Mouse (Mus musculus) kidney, adult 9 months (tissue): ENCODE measurements around the gene Nicn1.

Experiments
- DNase-seq: peaks from one replicate; pipeline ENCODE4 v3.0.0; 2022

Nicn1 gene

GRCm38 (mm10) chr9:108290016-108290750, at the start of gene Nicn1:
Nicn1 (plus strand) TSS chr9:108290429.
- DNase-seq, result peak; percentile 98

DNA sequence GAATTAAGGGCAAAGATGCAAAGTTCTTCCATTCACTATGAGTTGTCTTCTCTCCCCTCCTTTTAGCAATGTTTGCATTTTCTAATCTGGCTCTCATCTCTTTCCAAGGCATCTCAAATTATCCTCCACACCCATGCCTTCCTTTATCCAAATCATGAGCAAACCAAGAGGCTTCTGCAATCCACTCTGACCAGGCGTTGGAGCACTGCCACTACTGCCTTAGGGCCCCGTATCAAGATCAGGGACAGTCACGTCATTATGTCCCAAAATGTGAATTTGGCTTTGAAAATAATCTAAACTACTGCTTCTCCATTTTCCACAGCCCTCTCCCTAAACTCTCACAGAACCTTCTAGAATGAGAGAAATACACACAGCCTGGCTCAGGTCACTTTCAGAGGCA, 45.7 kb upstream of the Nicn1 start:
- no peak for DNase-seq

- DNase-seq, result no peak
Measured at GRCm38 (mm10) chr9:108244984-108245383, 45.2 kb upstream of the Nicn1 start.

DNA sequence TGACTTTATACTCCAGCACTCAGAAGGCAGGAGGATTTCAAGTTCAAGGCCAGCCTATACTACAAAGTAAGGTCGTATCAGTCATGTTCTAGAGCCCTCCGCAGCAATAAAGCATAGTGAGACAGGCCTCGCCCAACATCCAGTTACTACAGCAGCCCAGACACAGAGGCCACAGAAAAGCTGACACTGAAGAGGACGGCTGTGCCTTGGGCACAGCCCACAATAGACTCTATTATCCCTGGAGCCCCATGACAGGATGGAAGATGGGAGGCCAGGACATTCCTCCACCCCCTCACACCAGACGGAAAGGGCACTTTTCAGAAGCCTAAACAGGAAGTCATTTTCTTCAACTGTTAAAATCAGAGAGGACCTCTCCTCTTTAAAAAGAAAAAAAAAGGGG, 41.3 kb upstream of the Nicn1 start:
- no peak for DNase-seq

DNA sequence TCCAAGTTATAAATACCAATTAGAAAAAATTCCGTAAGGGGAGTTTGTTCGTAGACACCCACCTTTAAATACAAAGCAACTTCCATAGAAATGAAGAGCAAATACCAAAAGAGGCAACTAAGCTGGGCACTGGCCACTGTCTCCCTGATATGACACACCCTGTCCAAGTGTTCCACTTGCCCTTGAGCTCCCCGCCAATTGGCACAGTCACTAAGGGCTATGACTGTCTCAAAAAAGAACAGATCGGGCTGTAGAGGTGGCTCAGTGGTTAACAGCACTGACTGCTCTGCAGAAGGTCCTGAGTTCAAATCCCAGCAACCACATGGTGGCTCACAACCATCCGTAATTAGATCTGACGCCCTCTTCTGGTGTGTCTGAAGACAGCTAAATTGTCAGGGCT, 38.4 kb upstream of the Nicn1 start:
- no peak for DNase-seq

DNA sequence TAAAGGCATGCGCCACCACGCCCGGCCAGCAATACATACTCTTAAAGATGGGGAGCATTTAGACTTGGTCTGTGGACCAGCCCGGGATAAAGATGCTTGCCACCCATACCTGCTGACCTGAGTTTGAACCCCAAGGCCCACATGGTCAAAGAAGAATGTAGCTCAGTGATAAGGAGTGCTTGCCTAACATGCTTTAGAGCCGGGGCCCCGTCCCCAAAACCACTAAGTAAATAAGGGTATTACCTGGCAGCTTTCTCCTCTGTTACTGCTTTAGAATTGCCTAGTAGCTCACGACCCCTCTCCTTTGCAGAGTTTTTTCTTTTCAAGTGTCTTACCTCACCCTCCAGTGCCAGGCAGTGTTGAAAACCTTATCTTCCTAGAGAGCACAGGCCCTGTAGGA, 37.5 kb upstream of the Nicn1 start:
- no peak for DNase-seq

GRCm38 (mm10) chr9:108260526-108260925, 29.7 kb upstream of the Nicn1 start:
- no peak for DNase-seq

DNA sequence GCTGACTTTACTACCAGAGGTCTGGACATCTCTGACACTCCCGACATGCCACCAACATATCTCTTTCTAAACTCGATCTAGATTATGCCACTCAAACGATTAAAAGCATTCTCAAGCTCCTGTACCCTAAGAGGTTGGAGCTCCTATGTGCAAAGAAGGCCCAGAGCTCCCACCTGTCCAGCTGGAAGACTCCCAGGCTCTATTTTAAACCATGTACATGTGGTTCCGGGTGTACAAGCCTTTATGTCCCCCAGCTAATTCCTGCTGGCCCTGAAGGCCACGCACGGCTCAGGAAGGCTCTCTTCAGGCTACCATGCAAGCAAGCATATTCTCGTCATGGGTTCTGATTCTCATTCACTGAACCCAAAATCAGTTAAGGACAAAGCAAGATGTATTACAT, 28.4 kb upstream of the Nicn1 start:
- no peak for DNase-seq

DNA sequence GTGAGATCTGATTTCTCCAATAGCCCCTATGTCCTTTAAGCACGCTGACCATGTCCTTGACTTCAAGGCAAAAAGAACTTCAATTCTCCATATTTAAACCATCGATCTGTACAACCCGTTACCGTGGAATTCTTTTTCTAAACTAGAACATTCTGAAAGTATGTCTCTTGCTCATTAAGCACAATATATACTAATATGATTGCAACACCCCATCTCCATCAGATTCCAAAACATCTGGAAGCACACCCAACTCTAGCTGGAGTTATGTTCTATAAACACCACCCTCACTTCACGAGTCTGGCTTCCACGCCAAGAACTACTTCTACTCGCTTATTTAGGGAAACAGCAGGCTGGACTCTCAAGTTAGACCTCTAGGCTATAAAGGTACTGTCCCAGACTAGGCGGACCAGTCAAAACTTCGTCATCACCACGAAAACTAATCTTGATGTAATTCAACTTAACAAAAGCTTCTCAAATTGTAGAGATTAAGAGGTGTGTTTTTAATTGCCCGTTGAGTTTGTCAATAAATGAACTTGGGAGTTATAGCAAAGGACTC, 27.7 kb upstream of the Nicn1 start:
- no peak for DNase-seq

DNA sequence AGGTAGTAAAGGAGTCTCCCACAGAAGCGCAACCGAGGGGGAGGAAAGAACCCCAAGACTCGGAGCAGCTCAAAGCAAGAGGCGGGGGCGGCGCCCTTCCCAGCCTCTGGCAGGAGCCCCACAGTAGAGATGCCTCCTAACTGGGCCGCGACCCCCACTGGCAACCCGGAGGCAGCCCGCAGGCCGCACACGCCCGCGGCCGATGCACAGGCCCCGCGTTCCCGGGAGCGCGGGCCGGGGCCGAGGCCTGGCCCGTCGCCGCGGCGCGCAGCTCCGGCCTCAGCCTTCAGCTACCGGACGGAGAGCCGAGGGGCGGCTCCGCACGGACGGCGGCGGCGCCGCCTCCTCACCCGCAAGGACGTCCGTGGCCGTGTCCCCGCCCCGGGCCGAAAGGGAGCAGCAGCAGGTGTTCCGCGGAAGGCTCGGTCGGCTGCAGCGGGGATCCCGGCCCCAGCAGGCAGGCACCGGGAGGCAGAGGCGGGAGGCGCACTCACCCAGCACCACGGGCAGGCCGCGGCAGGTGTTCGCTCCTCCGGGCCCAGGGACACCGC, 27.0 kb upstream of the Nicn1 start:
- DNase-seq, result no peak

DNA sequence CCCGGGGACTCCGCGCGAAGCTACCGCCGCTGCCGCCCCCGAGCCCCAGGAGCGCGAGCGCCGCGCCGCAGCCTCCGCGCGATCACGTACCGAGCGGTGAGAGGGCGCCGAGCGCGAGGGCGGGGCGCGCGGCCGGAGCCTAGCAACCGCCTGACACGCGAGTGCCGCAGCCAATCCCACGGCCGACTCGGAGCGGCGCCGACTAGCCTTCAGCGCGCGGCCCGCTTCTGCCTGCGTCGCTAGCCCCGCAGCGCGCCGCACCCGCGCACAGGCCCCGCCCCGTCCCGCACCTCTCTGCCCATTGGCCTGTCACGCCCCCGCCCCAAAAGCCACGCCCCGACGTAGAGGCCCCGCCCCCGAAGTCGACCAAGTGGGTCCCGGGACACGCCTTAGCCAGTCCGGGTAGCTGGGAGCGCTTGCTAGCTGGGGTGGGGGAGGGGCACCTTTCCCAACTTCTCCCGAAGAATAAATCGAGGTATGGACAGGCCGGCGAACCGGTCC, 26.5 kb upstream of the Nicn1 start, which contains the start of gene Dag1:
Gene Dag1, minus strand, starts transcription at position 269 of the 501 bp plus-strand sequence.
- peak; percentile 98 for DNase-seq

GRCm38 (mm10) chr9:108264191-108264921, 25.9 kb upstream of the Nicn1 start:
- DNase-seq, result peak; percentile 76

GRCm38 (mm10) chr9:108266261-108266935, 23.8 kb upstream of the Nicn1 start:
- no peak for DNase-seq

GRCm38 (mm10) chr9:108267691-108268090, 22.5 kb upstream of the Nicn1 start:
- DNase-seq, result no peak

- peak; percentile 42 for DNase-seq
Measured at GRCm38 (mm10) chr9:108268701-108269100, 21.5 kb upstream of the Nicn1 start.

GRCm38 (mm10) chr9:108271941-108272340, 18.3 kb upstream of the Nicn1 start:
- peak; percentile 55 for DNase-seq

GRCm38 (mm10) chr9:108272691-108273090, 17.5 kb upstream of the Nicn1 start:
- no peak for DNase-seq

- DNase-seq, result no peak
Measured at GRCm38 (mm10) chr9:108273485-108273884, 16.7 kb upstream of the Nicn1 start.

GRCm38 (mm10) chr9:108274476-108275330, 15.5 kb upstream of the Nicn1 start:
- DNase-seq, result no peak

DNA sequence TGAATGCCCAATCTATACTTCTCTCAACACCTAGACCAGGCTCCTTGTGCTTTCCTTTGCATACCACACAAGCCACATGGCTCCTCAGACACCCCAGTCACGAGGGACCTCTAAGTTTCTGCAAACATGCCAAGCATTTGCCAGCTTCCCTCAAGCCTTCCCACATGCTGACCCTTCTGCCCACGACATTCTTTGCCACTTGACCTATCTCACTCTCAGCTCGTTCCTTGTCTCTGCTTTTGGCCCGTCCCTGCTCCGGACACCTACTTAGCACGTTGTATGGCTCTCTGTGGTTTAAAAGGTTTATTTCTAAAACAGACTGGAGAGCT, 14.9 kb upstream of the Nicn1 start:
- DNase-seq, result no peak

DNA sequence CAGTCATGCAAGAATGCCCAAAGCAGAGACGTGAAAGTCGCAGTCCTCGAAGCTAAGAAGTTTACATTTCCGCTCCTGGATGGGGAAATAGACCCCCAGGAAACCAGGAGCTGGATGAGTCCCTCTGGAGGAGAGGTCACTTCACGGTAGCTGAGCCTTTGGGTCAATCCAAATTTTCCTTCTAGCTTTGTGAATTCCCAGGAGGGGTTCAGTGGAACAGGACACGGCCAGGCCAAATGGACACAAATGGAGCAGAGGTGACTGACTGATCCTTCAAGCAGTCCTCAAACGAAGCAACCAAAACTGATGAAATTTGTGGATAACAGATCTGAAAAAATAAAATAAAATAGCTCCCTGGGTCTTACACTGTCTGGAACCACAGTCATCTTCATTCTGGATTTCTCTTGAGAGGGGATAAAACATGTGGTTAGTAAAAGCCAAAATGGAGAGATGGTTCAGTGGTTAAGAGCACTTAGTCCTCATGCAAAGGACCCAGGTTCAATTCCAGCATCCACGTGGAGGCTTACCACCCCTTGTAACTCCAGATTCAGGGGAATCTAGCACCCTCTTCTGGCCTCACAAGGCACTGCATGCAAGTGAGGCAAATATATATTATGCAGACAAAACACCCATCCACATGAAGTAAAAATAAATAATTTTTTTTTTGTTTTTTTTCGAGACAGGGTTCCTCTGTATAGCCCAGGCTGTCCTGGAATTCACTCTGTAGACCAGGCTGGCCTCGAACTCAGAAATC, 11.4 kb upstream of the Nicn1 start:
- peak; percentile 71 for DNase-seq
